Mouse (Mus musculus): ENCODE measurements at regions not wholly inside any gene's neighbourhood (a gene's known extent, or its start where the extent isn't known, plus 50 kb on each side); places are given as distances from the start of the nearest gene placed in this dataset.

GRCm38 (mm10) chr13:101625922-101626321, 142.1 kb downstream of the Pik3r1 start:
- ATAC-seq (replicated peaks; ENCODE audit: insufficient number of reproducible peaks, insufficient read depth, low FRiP score, low read depth) = no peak
- Histone ChIP-seq H3K9ac (no peak overlapping the region), H3K27ac (no peak overlapping the region), H3K4me2 (no peak overlapping the region), H3K36me3 (no peaks in the 10 kb centered on the region), H3K27me3 (no peaks in the 10 kb centered on the region), H3K4me3 (no peak overlapping the region), H3K4me1 (replicated peaks) (no peaks in the 10 kb centered on the region), H3K9me3 (replicated peaks) (no peaks in the 10 kb centered on the region)
- 80% methylated on average over 5 of the region's 5 CpGs for WGBS

GRCm38 (mm10) chr13:101624179-101624581, 143.8 kb downstream of the Pik3r1 start:
- no peak overlapping the region for H3K9ac ChIP-seq
- H3K27ac ChIP-seq = no peak overlapping the region
- no peaks in the 10 kb centered on the region for H3K9me3 ChIP-seq (replicated peaks)
- 44% methylated on average over 5 of the region's 5 CpGs for WGBS
- no peaks in the 10 kb centered on the region for H3K27me3 ChIP-seq
- no peaks in the 10 kb centered on the region for H3K4me1 ChIP-seq (replicated peaks)
- H3K36me3 ChIP-seq = no peaks in the 10 kb centered on the region
- no peak overlapping the region for H3K4me2 ChIP-seq
- ATAC-seq (replicated peaks; ENCODE audit: insufficient number of reproducible peaks, insufficient read depth, low FRiP score, low read depth) = no peak
- no peak overlapping the region for H3K4me3 ChIP-seq

GRCm38 (mm10) chr13:101622649-101623048, 145.4 kb downstream of the Pik3r1 start:
- Histone ChIP-seq H3K4me2 (no peak overlapping the region), H3K4me3 (no peak overlapping the region), H3K9me3 (replicated peaks) (no peaks in the 10 kb centered on the region), H3K27ac (no peak overlapping the region), H3K36me3 (no peaks in the 10 kb centered on the region), H3K27me3 (no peaks in the 10 kb centered on the region), H3K4me1 (replicated peaks) (no peaks in the 10 kb centered on the region), H3K9ac (no peak overlapping the region)
- WGBS = 95% methylated on average over 2 of the region's 2 CpGs
- ATAC-seq (replicated peaks; ENCODE audit: insufficient number of reproducible peaks, insufficient read depth, low FRiP score, low read depth) = no peak

- Histone ChIP-seq H3K27ac (no peak overlapping the region), H3K4me2 (no peak overlapping the region), H3K4me3 (no peak overlapping the region), H3K9ac (no peak overlapping the region), H3K27me3 (no peaks in the 10 kb centered on the region), H3K36me3 (no peaks in the 10 kb centered on the region), H3K4me1 (replicated peaks) (no peaks in the 10 kb centered on the region), H3K9me3 (replicated peaks) (no peaks in the 10 kb centered on the region)
- no peak for ATAC-seq (replicated peaks; ENCODE audit: insufficient number of reproducible peaks, insufficient read depth, low FRiP score, low read depth)
- WGBS = 81% methylated on average over 3 of the region's 3 CpGs
These were observed 147.4 kb downstream of the Pik3r1 start for GRCm38 (mm10) chr13:101620660-101621059.

- WGBS = 96% methylated on average over 1 of the region's 1 CpGs
- no peak for ATAC-seq (replicated peaks; ENCODE audit: insufficient number of reproducible peaks, insufficient read depth, low FRiP score, low read depth)
- H3K27me3 ChIP-seq = no peaks in the 10 kb centered on the region
- H3K36me3 ChIP-seq = no peaks in the 10 kb centered on the region
- H3K9ac ChIP-seq = no peak overlapping the region
- H3K9me3 ChIP-seq (replicated peaks) = no peaks in the 10 kb centered on the region
- no peak overlapping the region for H3K27ac ChIP-seq
- no peak overlapping the region for H3K4me2 ChIP-seq
- no peak overlapping the region for H3K4me3 ChIP-seq
- H3K4me1 ChIP-seq (replicated peaks) = no peaks in the 10 kb centered on the region
These were observed 148.9 kb downstream of the Pik3r1 start for GRCm38 (mm10) chr13:101619154-101619553.

- H3K27ac ChIP-seq = no peak overlapping the region
- no peak overlapping the region for H3K9ac ChIP-seq
- H3K4me1 ChIP-seq (replicated peaks) = no peaks in the 10 kb centered on the region
- H3K9me3 ChIP-seq (replicated peaks) = no peaks in the 10 kb centered on the region
- H3K4me3 ChIP-seq = no peak overlapping the region
- H3K27me3 ChIP-seq = no peaks in the 10 kb centered on the region
- ATAC-seq (replicated peaks; ENCODE audit: insufficient number of reproducible peaks, insufficient read depth, low FRiP score, low read depth) = no peak
- H3K4me2 ChIP-seq = no peak overlapping the region
- H3K36me3 ChIP-seq = no peaks in the 10 kb centered on the region
- 65% methylated on average over 2 of the region's 2 CpGs for WGBS
These were observed 155.2 kb downstream of the Pik3r1 start for GRCm38 (mm10) chr13:101612786-101613185.

GRCm38 (mm10) chr13:101611725-101612124, 156.3 kb downstream of the Pik3r1 start:
- WGBS = 54% methylated on average over 6 of the region's 6 CpGs
- ATAC-seq (replicated peaks; ENCODE audit: insufficient number of reproducible peaks, insufficient read depth, low FRiP score, low read depth) = no peak
- H3K27ac ChIP-seq = no peak overlapping the region

GRCm38 (mm10) chr13:101606184-101606730, 161.8 kb downstream of the Pik3r1 start:
- no peak overlapping the region for H3K27ac ChIP-seq
- 80% methylated on average over 1 of the region's 1 CpGs for WGBS
- no peak for ATAC-seq (replicated peaks; ENCODE audit: insufficient number of reproducible peaks, insufficient read depth, low FRiP score, low read depth)
- H3K9me3 ChIP-seq (replicated peaks) = no peaks in the 10 kb centered on the region
- no peaks in the 10 kb centered on the region for H3K4me1 ChIP-seq (replicated peaks)
- no peak overlapping the region for H3K4me2 ChIP-seq
- no peak overlapping the region for H3K4me3 ChIP-seq
- no peaks in the 10 kb centered on the region for H3K36me3 ChIP-seq
- H3K9ac ChIP-seq = no peak overlapping the region
- H3K27me3 ChIP-seq = no peaks in the 10 kb centered on the region

More at GRCm38 (mm10) chr13:101611725-101612124, 156.3 kb downstream of the Pik3r1 start:
- H3K4me3 ChIP-seq = no peak overlapping the region
- no peak overlapping the region for H3K9ac ChIP-seq
- no peaks in the 10 kb centered on the region for H3K36me3 ChIP-seq
- H3K9me3 ChIP-seq (replicated peaks) = no peaks in the 10 kb centered on the region
- H3K27me3 ChIP-seq = no peaks in the 10 kb centered on the region
- no peak overlapping the region for H3K4me2 ChIP-seq
- H3K4me1 ChIP-seq (replicated peaks) = no peaks in the 10 kb centered on the region

GRCm38 (mm10) chr13:101605685-101606084, 162.3 kb downstream of the Pik3r1 start:
- no peak for ATAC-seq (replicated peaks; ENCODE audit: insufficient number of reproducible peaks, insufficient read depth, low FRiP score, low read depth)
- no peaks in the 10 kb centered on the region for H3K27me3 ChIP-seq
- H3K4me3 ChIP-seq = no peak overlapping the region
- H3K9me3 ChIP-seq (replicated peaks) = no peaks in the 10 kb centered on the region
- no peak overlapping the region for H3K9ac ChIP-seq
- H3K4me2 ChIP-seq = no peak overlapping the region
- no peak overlapping the region for H3K27ac ChIP-seq
- no peaks in the 10 kb centered on the region for H3K36me3 ChIP-seq
- WGBS = 79% methylated on average over 4 of the region's 4 CpGs
- H3K4me1 ChIP-seq (replicated peaks) = no peaks in the 10 kb centered on the region

GRCm38 (mm10) chr13:101605051-101605450, 163.0 kb downstream of the Pik3r1 start:
- H3K27ac ChIP-seq = no peak overlapping the region
- H3K27me3 ChIP-seq = no peaks in the 10 kb centered on the region
- H3K9ac ChIP-seq = no peak overlapping the region
- no peaks in the 10 kb centered on the region for H3K9me3 ChIP-seq (replicated peaks)
- no peak for ATAC-seq (replicated peaks; ENCODE audit: insufficient number of reproducible peaks, insufficient read depth, low FRiP score, low read depth)
- H3K4me3 ChIP-seq = no peak overlapping the region
- 68% methylated on average over 4 of the region's 4 CpGs for WGBS
- H3K36me3 ChIP-seq = no peaks in the 10 kb centered on the region
- no peak overlapping the region for H3K4me2 ChIP-seq
- H3K4me1 ChIP-seq (replicated peaks) = no peaks in the 10 kb centered on the region

GRCm38 (mm10) chr13:101598126-101598485, 169.9 kb downstream of the Pik3r1 start:
- no peak overlapping the region for H3K27ac ChIP-seq
- no peaks in the 10 kb centered on the region for H3K27me3 ChIP-seq
- WGBS = 84% methylated on average over 7 of the region's 7 CpGs
- no peaks in the 10 kb centered on the region for H3K36me3 ChIP-seq
- H3K9ac ChIP-seq = no peak overlapping the region
- no peak overlapping the region for H3K4me2 ChIP-seq
- no peak overlapping the region for H3K4me3 ChIP-seq
- no peaks in the 10 kb centered on the region for H3K9me3 ChIP-seq (replicated peaks)
- peaks cover 8% of the 10 kb centered on the region for H3K4me1 ChIP-seq (replicated peaks)
- no peak for ATAC-seq (replicated peaks; ENCODE audit: insufficient number of reproducible peaks, insufficient read depth, low FRiP score, low read depth)

- peak overlapping the region; percentile 8; the same call in 1 of the 2 replicates for H3K4me2 ChIP-seq
- no peaks in the 10 kb centered on the region for H3K9me3 ChIP-seq (replicated peaks)
- peaks cover 8% of the 10 kb centered on the region for H3K4me1 ChIP-seq (replicated peaks)
- whole genome bisulfite sequencing = 45% methylated on average over 14 of the region's 14 CpGs
- H3K36me3 ChIP-seq = no peaks in the 10 kb centered on the region
- ATAC-seq (replicated peaks; ENCODE audit: insufficient number of reproducible peaks, insufficient read depth, low FRiP score, low read depth) = no peak
- H3K4me3 ChIP-seq = no peak overlapping the region
- no peaks in the 10 kb centered on the region for H3K27me3 ChIP-seq
- no peak overlapping the region for H3K27ac ChIP-seq
- no peak overlapping the region for H3K9ac ChIP-seq
These were observed 170.5 kb downstream of the Pik3r1 start for GRCm38 (mm10) chr13:101597243-101598125.
